Mouse (Mus musculus): ENCODE measurements around the gene Fam221a. TPM values are rescaled to one million over a fixed set of nuclear protein-coding genes. Genes with fewer than 3 reads are reported as not detected.

The Fam221a gene
- 7.2 and 8.1 TPM in 2 replicates for polyA plus RNA-seq (2015; fragmentation: Nextera tagmentation; extraction: Ambion mirVana)

GRCm38 (mm10) chr6:49367159-49368054, at the start of gene Fam221a:
Gene Fam221a, plus strand, starts transcription at chr6:49367739.

GRCm38 (mm10) chr6:49318966-49319594, 48.5 kb upstream of the Fam221a start, which contains the start of gene Ccdc126:
Gene Ccdc126, plus strand, starts transcription at chr6:49319274.

GRCm38 (mm10) chr6:49395316-49395715, 27.8 kb downstream of the Fam221a start, which contains the start of gene Stk31:
Gene Stk31, plus strand, starts transcription at chr6:49395604.

Other genes starting within 250 kb of the Fam221a start
- 20.9 and 21.8 TPM in 2 replicates for gene Igf2bp3, start 152.8 kb upstream of the Fam221a start, polyA plus RNA-seq (2015; fragmentation: Nextera tagmentation; extraction: Ambion mirVana)
- 40.5 and 54.3 TPM in 2 replicates for gene Tra2a, start 103.7 kb upstream of the Fam221a start, polyA plus RNA-seq (2015; fragmentation: Nextera tagmentation; extraction: Ambion mirVana)
- 12.2 and 17.4 TPM in 2 replicates for gene Ccdc126, start 48.5 kb upstream of the Fam221a start, polyA plus RNA-seq (2015; fragmentation: Nextera tagmentation; extraction: Ambion mirVana)
- 0.04 and 0.17 TPM in 2 replicates for gene Stk31, start 27.9 kb downstream of the Fam221a start, polyA plus RNA-seq (2015; fragmentation: Nextera tagmentation; extraction: Ambion mirVana)